Mouse (Mus musculus): ENCODE measurements at regions not wholly inside any gene's neighbourhood (a gene's known extent, or its start where the extent isn't known, plus 50 kb on each side); places are given as distances from the start of the nearest gene placed in this dataset.

DNA sequence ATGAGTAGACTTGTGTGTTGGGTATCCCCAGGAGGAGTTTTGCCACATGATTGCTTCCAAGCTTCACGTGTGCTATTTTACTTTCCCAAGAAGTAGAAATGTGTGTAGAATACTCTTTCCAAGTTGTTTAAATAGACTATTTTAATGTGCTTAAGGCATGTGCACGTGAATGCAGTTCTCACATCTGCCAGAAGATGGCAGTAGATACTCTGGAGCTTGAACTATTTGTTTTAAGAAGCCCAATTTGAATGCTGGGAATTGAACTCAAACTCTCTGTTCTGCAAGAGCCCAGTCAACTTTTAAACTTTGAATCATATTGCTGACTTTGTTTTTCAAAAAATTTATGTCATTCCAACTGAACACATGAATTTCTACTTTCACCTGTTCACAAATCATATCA is 431.3 kb upstream of the Reg3g start:
- peak; percentile 60 for DNase-seq (ENCODE audit: low read depth, low spot score)

DNA sequence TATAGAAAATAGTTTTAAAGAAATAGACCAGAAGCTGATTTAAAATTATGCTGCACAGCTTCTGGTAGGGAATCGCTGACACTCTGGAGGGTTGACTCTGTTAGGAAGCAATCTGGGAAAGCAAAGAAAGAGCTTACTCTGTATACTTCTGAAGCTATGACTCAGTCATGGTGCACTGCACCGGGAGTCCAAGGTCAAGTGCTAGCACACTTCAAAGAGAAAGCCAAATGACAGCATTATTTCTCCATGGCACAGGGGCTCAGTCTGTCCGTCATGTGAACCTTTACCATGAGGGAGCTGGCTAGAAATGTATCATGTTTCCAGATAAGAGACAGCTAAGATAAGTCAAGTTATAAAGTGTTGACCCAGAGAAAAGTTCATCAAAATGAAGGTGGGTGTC is 424.1 kb upstream of the Reg3g start:
- no peak for DNase-seq (ENCODE audit: low read depth, low spot score)

DNA sequence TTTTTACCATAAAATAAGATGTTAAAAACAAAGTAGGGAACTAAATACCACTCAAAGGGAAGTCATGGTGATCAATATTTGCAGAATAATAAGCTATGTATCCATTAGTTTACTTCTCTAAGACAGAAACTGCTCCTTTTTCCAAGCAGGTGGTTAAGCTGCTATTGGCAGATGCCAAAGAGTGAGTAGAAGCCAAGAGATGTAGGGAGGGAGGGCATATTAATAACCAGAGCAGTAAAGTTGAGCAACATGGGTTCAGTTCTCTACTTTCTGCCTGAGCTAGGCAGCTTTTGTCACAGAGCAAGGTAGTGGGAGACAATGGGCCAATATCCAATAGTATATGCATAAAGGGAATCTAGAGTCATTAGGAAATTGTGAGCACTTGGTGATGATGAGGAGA is 394.4 kb upstream of the Reg3g start:
- no peak for DNase-seq (ENCODE audit: low read depth, low spot score)

DNA sequence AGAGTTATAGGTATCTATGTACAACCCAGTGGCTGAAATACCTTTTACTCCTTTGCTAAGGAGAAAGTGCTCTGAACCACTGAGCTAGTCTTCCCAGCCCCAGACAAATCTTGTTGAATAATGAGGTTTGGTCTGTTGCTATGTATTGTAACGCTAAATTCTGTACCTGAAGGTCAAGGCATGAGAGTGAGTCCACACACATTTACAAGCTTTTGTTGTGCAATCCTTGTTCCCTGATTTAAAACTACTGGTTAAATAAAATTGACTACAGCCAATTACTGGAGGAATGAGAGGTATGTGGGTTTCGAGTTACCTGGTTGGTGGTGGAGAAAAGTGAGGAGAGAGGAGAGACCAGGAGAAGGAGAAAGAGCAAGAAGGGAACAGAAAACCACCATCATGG is 372.6 kb upstream of the Reg3g start:
- peak; percentile 59 for DNase-seq (ENCODE audit: low read depth, low spot score)

DNA sequence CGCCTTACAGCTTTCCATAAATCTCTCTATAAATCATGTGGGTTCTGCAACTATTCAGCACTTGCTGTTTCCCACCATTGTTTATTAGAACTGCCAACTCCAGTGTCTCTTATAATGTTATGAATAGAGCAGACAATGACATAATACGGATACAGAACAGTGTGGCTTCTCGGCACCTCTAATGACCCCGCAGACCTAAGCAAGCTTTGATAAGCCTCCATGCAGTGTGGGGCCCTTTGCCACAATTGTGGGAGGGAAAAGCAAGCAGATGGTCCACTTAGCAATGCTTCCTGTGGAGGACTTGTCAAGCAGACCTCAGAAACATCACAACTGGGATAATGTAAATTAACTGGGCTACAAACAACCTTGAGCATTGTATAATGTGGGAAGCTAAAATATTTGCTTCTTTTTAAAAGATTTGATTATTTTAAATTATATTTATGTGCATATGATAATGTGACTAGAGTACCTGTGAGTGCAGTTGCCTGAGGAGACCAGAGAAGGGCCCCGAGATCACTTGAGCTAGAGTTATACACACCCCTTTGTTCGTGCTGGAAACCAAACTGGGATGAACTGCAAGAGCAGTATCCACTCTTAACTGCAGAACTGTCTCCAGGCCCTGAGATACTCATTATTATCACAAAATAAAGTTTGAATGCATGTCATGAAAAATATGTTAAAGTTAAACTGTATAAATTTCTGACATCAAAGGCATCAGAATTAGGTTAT is 357.4 kb upstream of the Reg3g start:
- no peak for DNase-seq (ENCODE audit: low read depth, low spot score)

DNA sequence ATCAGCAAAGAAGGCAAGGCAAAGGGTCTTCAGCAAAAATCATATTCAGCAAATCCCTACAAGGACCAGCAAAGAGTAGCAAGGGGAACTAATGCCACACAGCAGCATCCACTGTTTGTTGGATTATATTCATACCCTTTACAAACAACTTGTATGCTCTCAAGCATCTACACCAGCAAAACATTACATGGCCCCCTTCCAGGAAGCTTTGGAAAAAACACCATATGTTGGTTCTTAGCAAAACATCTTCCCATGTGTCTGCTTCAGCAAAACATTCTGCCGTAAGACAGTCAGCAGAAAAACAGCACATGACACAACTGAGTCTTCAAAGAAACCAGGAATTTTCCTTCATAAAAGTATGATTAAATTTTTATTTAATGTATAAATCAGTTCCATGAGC is 352.6 kb upstream of the Reg3g start:
- DNase-seq (ENCODE audit: low read depth, low spot score) = no peak

DNA sequence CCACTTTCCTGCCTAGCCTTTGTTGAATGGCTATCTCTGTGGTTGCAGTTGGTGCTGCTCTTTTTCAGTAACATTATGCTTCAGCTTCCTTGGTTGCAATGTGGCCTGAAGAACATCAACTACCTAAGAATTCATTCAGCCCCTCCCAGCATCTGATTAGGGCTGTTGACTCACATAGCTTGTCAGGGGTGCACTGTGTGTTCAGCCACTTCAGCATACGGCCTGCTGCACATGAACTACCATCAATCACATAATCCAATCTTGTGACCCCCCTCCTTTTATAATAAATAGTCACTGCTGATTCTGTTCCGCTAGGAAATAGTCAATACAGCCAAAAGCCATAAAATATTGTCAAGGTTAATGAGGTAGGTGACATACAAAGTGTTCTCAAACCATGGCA is 328.3 kb upstream of the Reg3g start:
- no peak for DNase-seq (ENCODE audit: low read depth, low spot score)

DNA sequence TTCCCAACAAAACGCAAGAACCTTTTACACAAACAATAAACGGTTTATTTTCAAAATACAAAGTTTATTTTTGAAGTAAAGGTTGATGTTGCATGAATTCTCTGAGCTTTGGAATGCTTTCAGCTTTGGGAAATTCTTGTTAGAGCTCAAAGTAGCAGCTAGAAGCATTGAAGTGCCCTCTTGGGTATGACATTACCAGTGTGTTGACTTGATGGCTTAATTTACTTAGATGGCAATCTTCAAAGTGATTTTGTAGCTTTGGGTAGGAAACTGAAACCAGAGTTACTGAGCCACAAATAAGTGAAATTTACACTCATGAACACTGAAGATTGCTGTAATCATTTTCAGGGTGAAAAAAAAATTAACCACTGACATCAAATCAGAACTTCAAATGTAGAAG is 320.3 kb upstream of the Reg3g start:
- no peak for DNase-seq (ENCODE audit: low read depth, low spot score)

DNA sequence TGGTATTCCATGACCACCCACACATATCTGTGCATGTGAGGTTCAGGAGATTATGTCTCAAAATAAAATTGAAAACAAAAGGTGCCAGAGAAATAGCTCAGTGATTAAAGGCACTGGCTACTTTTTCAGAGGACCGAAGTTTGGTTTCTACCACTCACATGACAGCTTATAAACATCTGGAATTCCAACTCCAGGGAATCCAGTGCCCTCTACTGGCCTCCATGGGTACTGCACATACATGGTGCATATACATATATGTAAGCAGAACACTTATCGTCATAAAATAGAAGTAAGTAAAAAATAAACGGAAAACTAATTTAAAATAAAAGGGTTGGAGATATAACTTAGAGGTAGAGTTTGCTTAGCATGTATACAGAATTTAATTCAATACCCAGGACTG is 288.9 kb upstream of the Reg3g start:
- peak; percentile 50 for DNase-seq (ENCODE audit: low read depth, low spot score)
